Mouse (Mus musculus): Measurements from ENCODE around the gene Ddx4.

- TF ChIP-seq POLR2A (IDR thresholded peaks at IDR 0.05; ENCODE audit: extremely low read depth, insufficient read depth, low read length) (no peak), CTCF (IDR thresholded peaks at IDR 0.05; ENCODE audit: extremely low read depth, insufficient read depth, low read length) (no peak)
These were observed 25.9 kb upstream of the Ddx4 start for GRCm38 (mm10) chr13:112678154-112678553.
